Mouse (Mus musculus) frontal cortex, postnatal 25 days (tissue): Measurements from ENCODE around the gene Tbc1d16.

Experiments
- DNase-seq, 2 experiments: peaks; one replicate each; pipeline ENCODE4 v3.0.0; 2022; ENCODE audit warnings: low spot score in 2 of 2

Gene Tbc1d16

DNA sequence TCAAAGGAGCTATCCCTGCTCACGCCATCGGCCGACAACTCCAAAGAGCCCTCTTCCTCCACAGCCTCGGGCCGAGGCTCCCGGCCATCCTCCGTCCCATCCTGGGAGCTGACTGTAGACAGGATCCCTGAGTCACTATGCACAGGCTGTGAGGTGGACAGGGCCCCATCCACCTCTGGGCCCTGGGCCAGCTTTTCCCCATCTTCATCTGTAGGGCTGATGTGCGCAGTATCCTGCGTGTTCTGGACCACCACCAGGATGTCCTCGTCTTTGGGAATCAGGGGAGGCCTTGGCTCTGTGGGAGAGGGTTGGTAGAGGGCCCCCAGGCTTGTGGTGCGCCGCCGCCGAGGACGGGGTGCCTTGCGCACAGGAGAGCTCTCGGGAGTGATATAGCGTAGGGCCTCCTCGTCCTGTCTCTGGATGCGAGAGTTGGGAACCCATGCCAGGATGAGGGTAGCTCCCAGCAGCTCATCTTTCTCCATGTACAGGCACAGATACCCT is 19.4 kb downstream of the Tbc1d16 start:
- DNase-seq, result no peak

DNA sequence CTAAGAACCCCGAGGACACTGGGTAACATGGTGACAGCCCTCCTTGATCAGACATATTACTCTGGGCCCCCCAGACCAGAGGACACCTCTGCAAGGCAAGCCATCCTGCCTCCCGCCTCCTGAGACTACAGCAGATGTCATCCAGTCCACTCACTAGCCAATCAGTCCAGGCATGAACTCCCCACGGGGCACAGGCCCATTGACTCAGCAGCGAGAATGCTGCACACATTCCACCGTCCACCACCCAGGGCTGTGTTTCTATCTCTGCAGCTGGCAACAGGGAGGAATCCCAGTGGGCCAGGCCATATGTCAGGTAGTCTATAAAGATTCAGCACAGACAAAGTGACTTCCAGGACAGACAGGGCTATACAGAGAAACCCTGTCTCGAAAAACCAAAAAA is 20.3 kb downstream of the Tbc1d16 start:
- no peak for DNase-seq

DNA sequence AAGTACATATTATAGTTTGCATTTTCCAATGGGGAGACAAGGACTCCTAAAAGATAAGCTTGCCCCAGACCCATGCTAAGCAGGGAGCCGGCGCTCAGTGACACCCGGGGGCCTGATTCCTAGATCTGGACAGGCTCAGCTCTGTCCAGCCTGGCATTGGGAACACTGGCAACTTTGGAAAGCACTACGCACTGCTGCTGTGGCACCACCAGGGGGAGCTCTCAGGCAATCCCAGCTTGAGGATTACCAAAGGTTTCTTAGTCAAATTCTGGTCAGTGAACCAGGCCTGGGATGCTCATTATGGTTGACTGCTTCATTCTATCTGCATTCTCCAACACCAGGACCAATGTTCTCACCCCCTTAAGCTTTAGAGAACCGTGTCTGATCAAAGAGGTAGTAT is 21.7 kb downstream of the Tbc1d16 start:
- peak in 1 of 2 experiments; percentile 56 for DNase-seq

DNA sequence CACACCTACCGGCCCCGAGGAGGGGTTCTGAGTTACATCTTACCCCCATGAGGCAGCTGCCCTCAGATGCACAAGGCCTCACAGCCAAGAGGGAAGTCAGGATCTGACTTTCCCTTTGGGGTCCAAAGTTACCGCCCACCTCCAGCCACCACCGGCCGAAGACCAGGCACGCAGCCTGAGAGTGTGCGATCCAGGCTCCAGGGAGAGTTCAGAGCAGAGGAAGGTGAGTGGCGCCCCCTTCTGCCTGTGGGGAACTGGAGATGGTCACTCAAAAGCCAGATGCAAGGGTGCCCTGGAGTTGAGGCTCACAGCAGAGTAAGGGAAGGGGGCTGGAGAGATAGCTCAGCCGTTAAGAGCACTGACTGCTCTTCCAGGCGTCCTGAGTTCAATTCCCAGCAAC is 22.6 kb downstream of the Tbc1d16 start:
- no peak for DNase-seq

DNA sequence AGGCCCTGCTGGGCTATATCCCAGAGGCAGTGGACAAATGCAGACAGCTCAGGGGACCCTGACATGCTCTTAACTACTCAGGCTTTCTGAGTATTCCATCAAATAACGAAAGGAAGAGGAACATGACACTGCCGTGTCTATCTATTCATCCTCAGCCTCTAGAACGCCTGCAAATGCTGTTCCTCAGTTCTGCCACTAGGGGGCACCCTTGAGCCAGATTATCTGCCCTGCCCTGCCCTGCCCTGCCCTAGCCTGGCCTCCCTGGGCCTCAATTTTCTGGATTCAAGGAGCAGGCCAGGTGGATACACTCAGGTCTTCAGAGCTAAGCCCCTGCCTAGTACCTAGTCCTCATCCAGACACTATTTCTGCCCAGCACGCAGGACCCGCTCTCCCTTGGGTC is 24.9 kb downstream of the Tbc1d16 start:
- no peak for DNase-seq

DNA sequence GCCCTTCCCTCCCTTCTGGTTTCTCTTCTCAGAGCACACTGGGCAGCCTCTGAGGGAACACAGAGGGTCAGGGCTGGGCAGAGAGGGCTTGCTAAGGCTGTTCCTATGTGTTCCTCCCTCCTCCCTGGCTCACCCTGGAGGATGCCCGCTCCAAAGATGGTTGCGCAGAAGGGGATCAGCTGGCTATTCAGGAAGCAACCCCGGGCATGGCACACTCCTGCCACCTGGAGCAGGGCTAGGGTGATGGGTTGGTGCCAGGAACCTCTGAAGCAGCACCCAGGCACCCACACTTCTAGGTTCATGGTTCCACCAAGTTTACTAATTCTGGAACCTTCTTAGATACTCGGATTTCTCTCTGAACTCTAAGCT is 29.1 kb downstream of the Tbc1d16 start:
- no peak for DNase-seq

DNA sequence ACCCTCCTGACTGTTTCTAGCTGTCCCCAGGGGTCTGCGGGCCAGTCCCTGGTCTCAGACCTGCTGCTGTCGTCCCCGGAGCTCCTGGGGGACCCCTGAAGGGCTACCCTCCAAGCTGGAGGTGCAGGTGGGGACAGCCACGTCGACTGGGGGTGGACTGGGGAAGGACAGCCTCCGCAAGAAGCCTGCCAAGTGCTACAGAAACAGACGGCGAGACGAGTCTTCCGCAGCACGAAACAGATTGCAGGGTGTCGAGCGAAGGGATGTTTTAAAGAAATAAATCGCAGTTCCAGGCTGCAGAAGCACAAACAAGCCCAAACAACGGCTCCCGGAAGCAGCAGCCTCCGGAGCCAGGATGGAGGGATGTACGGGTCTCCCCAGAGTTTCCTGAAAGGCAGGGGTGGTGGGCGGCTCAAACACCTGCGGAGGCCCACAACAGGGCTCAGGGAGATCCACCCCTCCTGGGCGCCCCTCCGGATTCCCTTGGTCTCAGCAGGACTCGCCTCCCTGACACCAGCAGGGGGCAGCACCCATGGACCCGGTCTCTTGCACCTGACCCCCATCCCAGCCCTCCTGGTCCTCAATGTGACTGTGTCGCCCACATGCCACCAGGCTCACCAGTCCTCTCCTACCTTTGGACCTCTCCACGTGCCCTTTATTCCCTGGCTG is 29.6 kb downstream of the Tbc1d16 start:
- peak; percentile 44 to 46 for DNase-seq

DNA sequence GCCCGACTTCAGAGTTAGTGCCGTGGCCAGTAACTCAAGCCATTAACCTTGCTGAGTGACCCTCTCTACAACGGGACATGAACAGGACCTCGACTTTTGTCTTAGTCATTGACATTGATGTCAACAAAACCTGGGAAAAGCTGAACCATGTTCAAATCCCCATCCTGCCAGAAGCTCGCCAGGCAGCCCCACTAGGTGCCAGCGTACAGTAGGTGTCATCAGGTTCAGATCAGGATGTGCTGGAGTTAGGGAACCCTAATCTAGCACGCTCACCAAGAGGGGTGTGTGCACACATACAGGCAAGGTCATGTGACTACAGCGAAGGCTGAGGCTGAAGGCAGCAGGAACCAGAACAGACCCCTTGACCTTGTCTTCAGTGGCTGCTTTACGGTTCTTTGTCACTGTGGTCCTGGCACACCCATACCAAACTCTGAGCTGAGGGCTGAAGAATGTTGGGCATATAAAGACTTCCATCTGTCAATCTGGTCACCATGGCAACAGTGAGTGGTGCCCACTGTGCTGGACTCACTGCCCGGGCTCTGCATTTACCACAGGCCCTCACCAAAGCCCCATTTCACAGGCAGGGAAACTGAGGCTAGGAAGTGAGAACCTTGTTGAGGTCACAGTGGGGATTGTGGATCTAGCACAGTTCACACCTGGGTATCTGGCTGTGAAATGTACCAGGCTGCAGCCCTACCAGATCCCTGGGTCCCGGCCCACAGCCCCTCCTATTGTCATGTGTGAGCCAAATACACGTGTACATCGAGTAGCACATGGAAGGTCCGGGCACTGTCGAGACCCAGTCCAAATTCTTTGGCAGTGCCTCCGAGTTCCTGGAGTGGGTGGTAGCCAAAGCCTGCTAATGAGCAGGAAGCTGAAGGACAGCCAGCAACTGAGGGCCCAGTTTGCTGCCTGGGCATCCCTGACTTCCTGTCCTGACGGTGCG is 30.4 kb downstream of the Tbc1d16 start:
- DNase-seq, result no peak

DNA sequence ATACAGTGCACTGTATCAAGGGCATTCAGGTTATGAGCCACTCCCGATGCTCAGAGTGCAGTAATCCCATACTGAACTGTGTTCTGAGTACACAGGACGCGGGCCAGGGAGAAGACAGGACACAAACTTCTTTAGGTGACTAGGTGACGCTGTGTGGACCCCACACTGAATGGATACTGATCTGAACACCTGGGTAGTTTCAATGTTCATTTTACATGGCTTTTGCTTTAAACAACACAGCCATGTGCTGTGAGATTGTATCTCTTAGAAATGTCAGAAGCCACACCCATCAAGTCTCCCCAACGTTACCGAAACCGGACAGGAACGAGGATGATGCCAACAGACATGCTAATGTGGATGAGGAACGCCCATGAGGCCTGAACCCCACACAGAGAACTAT is 35.7 kb downstream of the Tbc1d16 start:
- no peak for DNase-seq

DNA sequence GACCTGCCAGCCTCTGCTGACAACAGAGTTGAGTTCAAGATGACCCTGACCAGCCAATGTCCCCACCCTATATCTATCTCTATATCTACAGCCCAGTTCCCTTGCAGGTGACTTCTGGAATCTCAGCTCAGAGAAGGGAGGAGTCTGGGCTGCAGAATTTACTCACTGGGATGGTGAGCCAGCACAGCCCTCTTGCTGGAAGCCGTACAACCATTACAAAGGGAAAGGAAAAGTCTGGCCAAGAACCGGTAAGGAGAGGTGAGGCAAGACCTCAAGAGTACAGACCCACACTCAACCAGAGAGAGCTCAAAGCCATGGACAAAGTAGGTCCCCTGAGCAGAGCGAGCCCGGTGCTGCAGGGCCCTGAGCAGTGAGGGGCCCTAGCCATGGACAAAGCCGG is 36.1 kb downstream of the Tbc1d16 start:
- DNase-seq, result no peak

DNA sequence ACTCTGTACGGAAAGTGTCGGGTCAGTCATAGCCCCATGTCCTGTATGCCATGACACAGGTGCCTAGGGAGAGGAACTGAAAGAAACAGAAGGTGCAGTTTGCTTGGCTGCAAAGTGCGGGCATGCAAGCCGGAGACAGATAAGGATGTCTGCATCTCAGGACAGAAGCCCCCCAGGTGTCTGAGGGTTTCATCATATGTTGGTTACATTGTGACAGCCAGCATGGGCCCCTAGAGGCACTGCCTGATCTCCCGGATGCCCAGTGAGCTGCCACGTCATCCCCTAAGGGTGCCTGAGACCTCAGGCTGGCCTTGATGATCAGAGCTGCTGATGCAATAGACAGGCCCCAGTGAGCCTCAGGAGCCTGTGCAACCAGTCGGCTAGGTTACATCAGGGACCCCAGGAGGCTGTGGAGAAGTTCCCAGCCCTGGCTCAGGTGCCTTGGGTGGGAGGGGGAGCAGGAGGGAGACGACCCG is 36.7 kb downstream of the Tbc1d16 start:
- no peak for DNase-seq

DNA sequence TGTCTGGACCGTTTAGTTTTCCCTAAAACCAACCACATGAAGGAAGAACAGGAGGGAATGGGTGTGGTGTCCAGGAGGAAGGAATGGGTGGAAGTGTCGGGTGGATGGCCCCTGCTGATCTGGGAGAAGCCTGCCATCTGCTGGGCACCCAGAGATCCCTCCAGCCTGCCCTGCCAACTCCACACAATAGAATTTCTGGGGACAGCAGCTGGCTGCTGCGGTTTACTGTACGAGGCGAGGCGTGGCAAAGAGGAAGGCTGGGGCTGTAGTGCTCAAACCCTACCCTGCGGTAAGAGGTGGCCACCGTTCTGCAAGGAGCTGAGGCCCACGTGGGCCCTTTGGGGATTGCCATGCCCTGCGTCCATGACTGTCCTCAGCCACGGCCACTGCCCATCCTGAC is 37.8 kb downstream of the Tbc1d16 start:
- peak; percentile 37 to 43 for DNase-seq

DNA sequence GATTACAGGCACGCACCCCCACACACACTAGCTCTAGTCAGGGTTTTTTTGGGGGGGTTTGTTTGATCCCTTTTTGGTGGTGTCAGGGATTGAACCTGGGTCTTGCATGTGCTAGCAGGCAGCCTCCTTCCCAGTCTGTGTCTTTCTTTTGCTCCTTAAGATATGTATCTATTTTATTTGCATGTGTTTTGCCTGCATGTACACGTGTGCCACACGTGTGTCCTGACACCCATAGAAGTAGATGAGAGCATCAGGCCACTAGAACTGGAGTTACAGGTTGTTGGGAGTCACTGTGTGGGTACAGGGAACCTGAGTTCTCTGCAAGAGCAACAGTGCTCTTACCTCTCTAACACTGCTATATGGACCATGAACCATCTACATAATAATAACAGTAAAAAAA is 39.0 kb downstream of the Tbc1d16 start:
- DNase-seq, result no peak

DNA sequence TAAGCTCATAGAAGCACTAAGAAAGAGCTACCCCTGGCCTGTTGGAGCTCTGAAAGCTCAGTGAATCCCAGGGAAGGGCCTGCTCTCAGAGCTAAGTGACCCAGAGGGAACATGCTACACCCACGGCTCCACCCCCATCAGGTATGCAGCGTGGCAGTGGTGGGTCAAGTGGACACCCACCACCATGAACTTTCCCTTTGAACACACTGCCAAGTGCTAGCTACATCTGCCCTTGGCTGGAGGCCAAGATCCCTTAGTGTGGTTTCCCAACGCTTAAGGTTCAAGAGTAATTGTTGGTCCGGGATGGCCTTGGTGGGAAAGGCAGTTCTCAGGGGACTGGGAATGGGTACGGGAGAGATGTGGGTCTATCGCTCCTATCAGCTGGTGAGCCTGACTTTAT is 39.9 kb downstream of the Tbc1d16 start:
- DNase-seq, result no peak

DNA sequence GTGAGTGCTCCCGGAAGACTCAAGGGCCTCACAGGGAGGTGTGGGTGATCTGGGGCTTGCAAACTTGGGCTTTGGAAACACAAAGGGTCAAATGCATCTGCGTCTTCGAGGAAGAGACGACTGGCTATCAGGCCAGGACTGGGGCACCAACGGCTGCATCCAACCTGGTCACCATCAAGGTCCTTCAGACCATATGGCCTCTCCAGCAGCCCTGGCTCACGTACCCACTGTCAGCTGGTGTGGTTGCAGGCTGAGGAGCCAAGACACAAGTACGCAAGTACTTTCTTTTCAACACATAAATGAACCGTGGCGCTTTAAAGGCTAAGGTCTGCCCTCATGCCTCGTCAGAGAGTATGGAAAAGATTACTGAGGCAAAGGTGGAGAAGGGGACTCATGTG is 40.5 kb downstream of the Tbc1d16 start:
- DNase-seq, result no peak

DNA sequence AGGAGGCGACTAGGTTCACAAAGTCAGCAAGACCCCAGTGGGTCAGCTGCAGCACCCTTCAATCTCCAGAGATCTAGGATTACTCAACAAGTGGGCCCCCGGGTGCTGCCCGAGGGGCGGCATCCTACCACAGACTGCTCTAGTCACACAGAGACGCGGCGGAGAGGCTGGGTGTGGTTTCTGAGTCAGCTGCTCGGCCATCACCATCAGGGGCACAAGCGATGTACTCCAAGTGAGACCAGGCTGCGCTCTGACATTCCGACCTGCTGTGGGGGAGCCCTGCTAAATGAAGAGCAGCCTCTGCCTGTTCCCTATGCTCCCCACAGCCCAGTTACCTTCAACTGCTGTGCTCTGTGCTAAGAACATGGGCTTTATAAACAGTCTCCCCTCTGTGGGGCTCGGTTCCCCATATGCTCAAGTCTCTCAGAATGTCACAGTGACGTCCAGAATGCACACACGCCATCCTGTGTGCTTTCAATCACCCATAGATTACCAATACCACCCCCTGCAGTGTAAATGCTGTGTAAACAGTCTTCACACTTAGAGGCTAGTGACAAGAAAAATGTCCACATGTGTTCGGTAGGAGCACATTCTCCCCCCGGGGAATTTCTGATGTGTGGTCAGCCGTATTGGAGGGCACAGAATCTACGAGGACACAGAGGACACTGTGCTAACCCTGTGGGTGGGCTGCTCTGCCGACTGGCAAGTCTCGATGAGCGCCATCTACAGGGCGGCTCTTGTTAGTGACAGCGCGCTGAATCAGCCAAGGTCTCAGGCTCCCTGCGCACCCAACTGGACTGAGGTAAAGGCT is 41.1 kb downstream of the Tbc1d16 start:
- DNase-seq, result peak; percentile 50

DNA sequence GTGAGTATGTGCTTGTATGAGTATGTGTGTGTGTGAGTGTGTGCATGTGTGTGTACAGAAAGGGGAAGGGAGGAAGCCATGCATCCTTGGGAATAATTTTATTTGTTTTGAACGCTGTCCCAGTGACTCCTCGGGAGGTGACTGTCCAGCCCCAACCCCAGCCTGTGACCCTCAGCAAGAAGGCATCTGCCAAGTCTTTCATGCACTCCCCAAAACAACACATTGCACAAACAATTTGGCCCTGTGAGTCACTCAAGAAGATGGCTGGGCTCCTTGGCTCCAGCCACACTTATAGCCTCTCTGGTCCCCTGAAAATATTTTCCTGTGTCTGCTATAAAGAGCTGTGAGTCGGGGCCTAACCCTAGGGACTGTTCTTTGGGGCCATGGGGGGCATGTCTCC is 41.9 kb downstream of the Tbc1d16 start:
- DNase-seq, result no peak

DNA sequence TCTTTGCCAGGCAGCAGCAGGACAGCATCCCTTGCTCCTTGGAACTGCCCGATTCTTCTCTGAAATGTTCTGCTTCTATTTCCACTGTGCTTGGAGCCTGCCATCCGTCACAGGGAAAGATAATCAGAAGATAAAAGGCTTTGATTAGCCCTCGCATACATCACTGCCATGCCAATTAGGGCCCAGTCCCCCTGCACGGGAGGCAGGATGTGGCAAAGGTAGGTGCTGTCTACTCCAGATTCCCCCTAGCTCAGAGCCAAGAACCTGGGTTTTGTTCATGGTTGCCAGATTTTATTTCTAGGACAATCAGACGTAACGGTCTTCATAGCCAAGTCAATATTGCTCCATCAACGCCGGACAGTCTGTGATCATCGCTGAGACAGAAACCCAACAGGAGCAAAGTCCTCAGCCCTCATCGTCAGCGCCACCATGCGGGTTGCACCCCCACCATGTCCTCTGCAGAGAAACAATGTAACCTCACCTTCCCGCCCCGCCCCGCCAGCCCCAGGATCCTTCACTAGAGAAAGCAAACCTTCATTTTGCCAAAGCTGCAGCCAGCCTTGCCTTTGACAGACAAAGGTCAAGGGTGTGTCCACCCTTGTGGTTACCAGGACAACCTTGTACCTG is 44.5 kb downstream of the Tbc1d16 start:
- DNase-seq, result no peak

DNA sequence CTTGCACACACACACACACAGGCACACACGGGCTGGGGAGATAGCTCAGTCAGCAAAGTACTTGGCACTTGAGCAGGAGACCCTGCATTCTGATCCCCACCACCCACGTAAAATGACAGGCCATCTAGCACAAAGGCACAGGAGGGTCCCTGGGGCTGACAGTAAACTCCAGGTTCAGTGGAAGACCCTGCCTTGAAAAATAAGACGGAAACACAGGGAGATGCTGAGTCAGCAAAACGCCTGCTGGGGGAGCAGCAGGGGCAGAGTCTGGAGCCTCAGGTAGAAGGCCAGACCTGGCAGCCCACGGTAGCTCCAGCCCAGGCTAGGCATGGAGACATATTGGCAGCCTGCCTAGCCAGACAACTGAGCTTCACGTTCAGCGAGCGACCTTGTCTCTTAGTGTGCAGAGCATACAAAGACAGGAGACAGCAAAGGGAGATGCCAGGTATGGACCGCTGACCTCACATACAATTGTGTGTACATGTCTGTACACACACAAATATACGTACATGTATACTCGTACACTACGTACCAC is 46.4 kb downstream of the Tbc1d16 start:
- DNase-seq, result no peak

DNA sequence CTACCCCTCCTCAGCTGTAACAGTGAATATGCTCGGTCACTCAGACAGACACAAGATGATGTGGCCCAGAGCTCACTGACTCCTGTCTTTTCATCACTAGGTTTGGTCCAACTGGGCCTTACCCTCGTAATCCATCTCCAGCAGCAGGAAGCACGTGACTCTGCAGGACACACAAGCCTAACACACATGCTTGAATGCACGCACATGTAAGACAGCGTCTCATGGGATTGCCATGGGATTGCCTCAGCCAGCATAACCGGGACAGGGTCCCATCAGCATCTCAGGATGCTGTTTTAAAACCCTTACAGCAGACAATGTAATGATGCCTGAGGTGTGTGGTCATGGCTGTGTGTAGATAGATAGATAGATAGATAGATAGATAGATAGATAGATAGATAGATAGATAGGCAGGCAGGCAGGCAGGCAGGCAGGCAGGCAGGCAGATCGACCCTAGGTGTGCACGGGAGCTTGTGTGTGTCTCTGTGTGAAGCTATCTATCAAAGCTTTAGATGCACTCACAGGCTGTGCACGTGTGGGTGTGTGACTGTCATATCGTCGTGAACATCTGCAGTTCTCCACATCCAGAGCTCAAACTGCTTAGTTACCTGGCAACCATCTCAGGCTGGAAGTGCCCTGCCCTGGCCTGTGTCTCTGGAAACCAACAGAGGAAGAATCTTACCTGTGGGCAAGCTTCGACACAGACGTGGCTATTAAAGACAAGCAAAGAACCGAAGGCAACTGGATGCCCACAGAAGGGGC is 47.3 kb downstream of the Tbc1d16 start:
- no peak for DNase-seq

DNA sequence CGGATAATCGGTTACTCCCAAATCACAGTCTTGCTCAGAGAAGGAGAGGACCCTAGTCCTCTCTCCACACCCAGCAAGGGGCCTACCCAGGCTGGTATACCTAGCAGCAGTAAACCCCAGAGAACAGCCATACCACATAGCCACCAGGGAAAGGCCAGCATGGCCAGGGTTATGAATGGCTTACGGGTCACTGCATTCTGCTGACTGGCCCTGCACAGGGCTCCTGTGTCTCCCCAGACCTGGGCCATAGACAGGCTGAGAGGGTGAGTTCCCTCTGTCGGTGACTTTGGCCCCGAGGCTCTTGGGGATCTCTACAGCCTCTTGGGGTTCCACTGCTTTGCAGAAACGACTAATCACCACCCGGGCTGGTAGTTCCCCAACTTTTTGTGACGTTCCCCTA is 50.0 kb downstream of the Tbc1d16 start:
- DNase-seq, result no peak
